In genomic region chr5:36579967-36580366, GRCm38 (mm10) we compare ENCODE assay signal across 21 mouse cellular contexts. TPM values are rescaled to one million over a fixed set of nuclear protein-coding genes. Genes with fewer than 3 reads are reported as not detected.
DNase-seq lines count a peak whose midpoint lies in the region; ATAC-seq and TF ChIP-seq lines count a peak whose summit lies in the region.
"Had no signal": no experiment of that assay in that cellular context is flagged by ENCODE, and none has a peak within 500 bp of the region (broad histone marks: within the 10 kb centered on the region; RNA-seq: fewer than 3 reads in every experiment).

No protein-coding gene starts in this region.

- H3K27me3 ChIP-seq in intestine, embryonic 15.5 days (replicated peaks): no peaks in the 10 kb centered on the region
- no peaks in the 10 kb centered on the region for H3K27me3 ChIP-seq in intestine, embryonic 16.5 days (replicated peaks; ENCODE audit: control insufficient read depth, insufficient read depth, low read length)
- no peaks in the 10 kb centered on the region for H3K27me3 ChIP-seq in kidney, postnatal 0 days (ENCODE audit: insufficient read depth, low read length)
- H3K27me3 ChIP-seq in neural tube, embryonic 13.5 days: no peaks in the 10 kb centered on the region
- H3K27me3 ChIP-seq: heart, embryonic 15.5 days; hindbrain, embryonic 15.5 days; limb, embryonic 13.5 days had no signal

- H3K9me3 ChIP-seq in intestine, embryonic 15.5 days: no peaks in the 10 kb centered on the region
- H3K9me3 ChIP-seq in intestine, embryonic 16.5 days (ENCODE audit: control insufficient read depth, low read length): no peaks in the 10 kb centered on the region
- no peaks in the 10 kb centered on the region for H3K9me3 ChIP-seq in kidney, postnatal 0 days (replicated peaks; ENCODE audit: low read length)
- no peaks in the 10 kb centered on the region for H3K9me3 ChIP-seq in neural tube, embryonic 13.5 days
- H3K9me3 ChIP-seq: forebrain, embryonic 10.5 days; heart, embryonic 15.5 days; hindbrain, embryonic 15.5 days; limb, embryonic 13.5 days had no signal

- H3K27ac ChIP-seq in intestine, embryonic 15.5 days: no peak overlapping the region
- no peak overlapping the region for H3K27ac ChIP-seq in intestine, embryonic 16.5 days (ENCODE audit: low read length)
- H3K27ac ChIP-seq in kidney, postnatal 0 days: peak overlapping the region; percentile 19; the same call in 1 of the 2 replicates
- H3K27ac ChIP-seq in neural tube, embryonic 13.5 days (replicated peaks): no peak overlapping the region
- H3K27ac ChIP-seq: heart, embryonic 15.5 days; hindbrain, embryonic 15.5 days; limb, embryonic 13.5 days had no signal

- H3K36me3 ChIP-seq in intestine, embryonic 15.5 days: no peaks in the 10 kb centered on the region
- H3K36me3 ChIP-seq in intestine, embryonic 16.5 days (ENCODE audit: control insufficient read depth, insufficient read depth, low read length): no peaks in the 10 kb centered on the region
- H3K36me3 ChIP-seq in kidney, postnatal 0 days (ENCODE audit: insufficient read depth, low read length): no peaks in the 10 kb centered on the region
- no peaks in the 10 kb centered on the region for H3K36me3 ChIP-seq in neural tube, embryonic 13.5 days
- H3K36me3 ChIP-seq: forebrain, embryonic 10.5 days; heart, embryonic 15.5 days; hindbrain, embryonic 15.5 days; limb, embryonic 13.5 days had no signal

- H3K4me3 ChIP-seq in intestine, embryonic 15.5 days (replicated peaks): no peak overlapping the region
- H3K4me3 ChIP-seq in intestine, embryonic 16.5 days (ENCODE audit: low read length): no peak overlapping the region
- peak overlapping the region; percentile 83; the same call in 1 of the 2 replicates for H3K4me3 ChIP-seq in kidney, postnatal 0 days (replicated peaks; ENCODE audit: low read depth, low read length)
- no peak overlapping the region for H3K4me3 ChIP-seq in neural tube, embryonic 13.5 days
- H3K4me3 ChIP-seq: heart, embryonic 15.5 days; limb, embryonic 13.5 days had no signal

- DNase-seq in kidney, postnatal 0 days (ENCODE audit: low spot score): no peak
- no peak for DNase-seq in kidney, postnatal 4 days
- no peak for DNase-seq in neural tube, embryonic 10.5 days (ENCODE audit: extremely low spot score, low spot score)
- no peak for DNase-seq in ovary, adult 18-20 months (ENCODE audit: low spot score)
- DNase-seq in frontal cortex, postnatal 14 days (ENCODE audit: low spot score in 2 of 2): no peak
- DNase-seq: adrenal gland, postnatal 25 days; cerebellum, adult 9-10 months; gastrocnemius, postnatal 36 days; heart, postnatal 4 days; lung, adult 18-20 months; lung, postnatal 10 days; thymus, adult 18-20 months; thymus, postnatal 36 days had no signal

- peaks cover 8% of the 10 kb centered on the region; the same call in 1 of the 2 replicates for H3K4me1 ChIP-seq in intestine, embryonic 15.5 days (replicated peaks)
- peaks cover 10% of the 10 kb centered on the region for H3K4me1 ChIP-seq in intestine, embryonic 16.5 days (ENCODE audit: control insufficient read depth, insufficient read depth, low read length)
- peaks cover 17% of the 10 kb centered on the region; the same call in 1 of the 2 replicates for H3K4me1 ChIP-seq in kidney, postnatal 0 days (replicated peaks; ENCODE audit: insufficient read depth, low read length)
- peaks cover 21% of the 10 kb centered on the region for H3K4me1 ChIP-seq in neural tube, embryonic 13.5 days (replicated peaks)

- no peak for TF ChIP-seq CTCF in kidney, postnatal 0 days (IDR thresholded peaks at IDR 0.05; ENCODE audit: low read depth)

- peak overlapping the region; percentile 4; the same call in 1 of the 2 replicates for H3K4me2 ChIP-seq in intestine, embryonic 15.5 days (replicated peaks)
- H3K4me2 ChIP-seq in intestine, embryonic 16.5 days (ENCODE audit: low read depth, low read length): no peak overlapping the region
- H3K4me2 ChIP-seq in kidney, postnatal 0 days (ENCODE audit: low read length): peak overlapping the region; percentile 92
- no peak overlapping the region for H3K4me2 ChIP-seq in neural tube, embryonic 13.5 days

- WGBS in intestine, embryonic 15.5 days: 78% methylated on average over 7 of the region's 7 CpGs
- 85% methylated on average over 7 of the region's 7 CpGs for WGBS in intestine, embryonic 16.5 days
- 38% methylated on average over 7 of the region's 7 CpGs for WGBS in kidney, postnatal 0 days
- 84% methylated on average over 7 of the region's 7 CpGs for WGBS in neural tube, embryonic 13.5 days

- H3K9ac ChIP-seq in intestine, embryonic 15.5 days: no peak overlapping the region
- H3K9ac ChIP-seq in intestine, embryonic 16.5 days (ENCODE audit: low read depth, low read length): no peak overlapping the region
- H3K9ac ChIP-seq in kidney, postnatal 0 days (ENCODE audit: low read depth, low read length): no peak overlapping the region
- H3K9ac ChIP-seq in neural tube, embryonic 13.5 days: peak overlapping the region; percentile 26; the same call in 1 of the 2 replicates
- H3K9ac ChIP-seq: heart, embryonic 15.5 days; hindbrain, embryonic 15.5 days; limb, embryonic 13.5 days had no signal

- ATAC-seq in intestine, embryonic 15.5 days: no peak
- ATAC-seq in intestine, embryonic 16.5 days: no peak
- no peak for ATAC-seq in kidney, postnatal 0 days (replicated peaks; ENCODE audit: low FRiP score, low read depth)
- no peak for ATAC-seq in neural tube, embryonic 13.5 days (ENCODE audit: low read depth)
- ATAC-seq: forebrain, embryonic 16.5 days had no signal

RNA-seq across cellular contexts. Expression of gene Tbc1d14, which starts 13.1 kb away (rescaled TPM):
- polyA plus RNA-seq in intestine, embryonic 15.5 days (2015; fragmentation: Nextera tagmentation; extraction: Ambion mirVana): 30.0 and 30.3 TPM in 2 replicates
- polyA plus RNA-seq in intestine, embryonic 16.5 days (2015; fragmentation: Nextera tagmentation; extraction: Ambion mirVana): 30.7 and 34.0 TPM in 2 replicates
- 39.7 and 41.6 TPM in 2 replicates for polyA plus RNA-seq in kidney, postnatal 0 days (2015; fragmentation: Nextera tagmentation; extraction: Ambion mirVana)
- polyA plus RNA-seq in neural tube, embryonic 13.5 days (2015; fragmentation: Nextera tagmentation; extraction: Ambion mirVana): 63.8 and 64.0 TPM in 2 replicates

Comparison
In these comparisons a context has a peak if more than half of its experiments do, and no peak if none do; other contexts are left out.
1. H3K4me2 ChIP-seq: peak in intestine, embryonic 15.5 days (single experiment) and kidney, postnatal 0 days (single experiment); none in intestine, embryonic 16.5 days (single experiment) and neural tube, embryonic 13.5 days (single experiment).